Mouse (Mus musculus) ovary, adult 10 weeks (tissue): ENCODE results near the gene Unc93a2. TPM values are rescaled to one million over a fixed set of nuclear protein-coding genes. Genes with fewer than 3 reads are reported as not detected.

Experiments
- polyA plus RNA-seq: library from polyadenylated mRNA; stranded (reverse); fragments of 350-450 nt; fragmentation: Illumina TruSeq; extraction: RNeasy Lipid Tissue Mini Kit (QIAGEN cat#74804); gene quantifications from one replicate; pipeline ENCODE4 v1.2.3, GENCODE M21; 2014

Gene Unc93a2
- not detected for polyA plus RNA-seq

DNA sequence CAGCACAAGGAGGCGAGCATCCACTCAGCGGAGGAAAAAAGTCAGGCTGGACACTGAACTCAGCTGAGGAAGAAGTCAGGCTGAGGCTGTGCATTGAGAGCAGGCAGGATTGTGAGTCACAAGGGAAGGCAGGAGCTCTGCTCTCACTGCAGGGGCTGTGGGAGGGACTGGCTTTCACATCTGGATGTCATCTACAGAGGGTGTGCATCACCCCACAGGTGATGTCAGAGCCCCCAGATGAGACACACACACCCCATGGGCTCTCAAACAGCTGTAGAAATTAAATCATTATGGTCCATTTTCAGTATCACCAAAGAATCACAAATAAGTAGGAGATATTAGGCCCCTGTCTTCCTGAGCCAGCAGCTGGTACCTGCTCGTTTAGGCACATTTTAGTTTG, at the start of gene Unc93a2:
Unc93a2 (minus strand) TSS at position 101 of the 400 bp plus-strand sequence.

GRCm38 (mm10) chr17:7371879-7372278, 13.4 kb downstream of the Unc93a2 start, which contains the start of gene Gm49630:
TSS of gene Gm49630 (minus strand) at chr17:7371979.

GRCm38 (mm10) chr17:7352596-7352995, 32.7 kb downstream of the Unc93a2 start, which contains the start of gene Ttll2:
TSS of gene Ttll2 (minus strand) at chr17:7352696.

DNA sequence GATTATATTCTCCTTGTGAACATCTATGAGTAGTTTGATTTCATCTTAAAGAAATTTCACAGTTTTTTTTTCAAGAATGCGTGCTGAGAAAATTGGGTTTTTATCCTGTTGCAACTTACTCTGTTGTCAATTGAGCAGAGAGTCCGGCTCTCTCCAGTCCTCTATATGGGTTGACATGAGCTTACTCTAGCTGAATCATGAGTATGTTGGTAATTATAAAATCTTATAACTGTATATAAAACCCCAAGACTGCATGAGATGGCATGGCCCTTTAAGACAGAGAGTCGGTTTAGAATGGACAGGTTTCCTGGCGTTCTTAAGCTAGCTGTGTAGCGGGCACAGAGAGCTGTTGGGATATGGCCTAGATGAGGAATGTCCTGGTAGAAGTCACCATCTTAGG, 60.9 kb downstream of the Unc93a2 start, which contains the start of gene Tcp10a:
Tcp10a (plus strand) TSS at position 301 of the 400 bp plus-strand sequence.

Other genes starting within 250 kb of the Unc93a2 start
- 6.8 TPM for gene Rps6ka2, start 215.3 kb downstream of the Unc93a2 start, polyA plus RNA-seq
- 0.20 TPM for gene Tcp10a, start 60.8 kb downstream of the Unc93a2 start, polyA plus RNA-seq
- not detected for gene Ttll2, start 32.8 kb downstream of the Unc93a2 start, polyA plus RNA-seq
- gene Gm49630, start 13.5 kb downstream of the Unc93a2 start, polyA plus RNA-seq, result not detected